Mouse (Mus musculus): ENCODE data around the gene Eif4g3.
"Not testable (repeated sequence)": the region's sequence is repeated elsewhere in the genome, so short reads cannot be mapped to it uniquely, and the experiment has no call there.

The Eif4g3 gene

DNA sequence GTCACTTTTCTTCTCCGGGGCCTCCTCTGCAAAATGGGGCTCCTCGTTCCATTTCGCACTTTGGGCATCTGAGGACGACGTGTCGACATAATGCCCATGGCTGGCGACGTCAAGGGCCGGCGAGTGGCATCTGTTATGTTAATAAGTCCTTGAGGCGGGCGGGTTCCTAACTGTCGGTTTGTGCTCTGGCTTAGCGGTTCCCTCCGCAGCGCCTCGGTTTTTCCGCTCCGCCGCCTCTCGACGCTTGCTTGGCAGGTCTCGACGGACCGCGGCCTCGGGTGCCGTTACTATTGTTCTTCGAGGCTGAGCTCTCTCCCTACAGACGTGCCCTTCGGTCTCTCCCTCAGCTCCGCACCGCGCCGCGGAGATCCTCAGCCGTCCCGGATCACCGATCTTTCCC, at the start of gene Eif4g3:
Eif4g3 (plus strand) TSS at position 133 of the 400 bp plus-strand sequence.
- in situ Hi-C loops (cut with MboI; ENCODE audit: low pct_unique_long_range_greater_than_20kb in 1 of 2, low sequenced_read_pairs in 2 of 2, unreplicated experiment in 1 of 2) = no loop called here

DNA sequence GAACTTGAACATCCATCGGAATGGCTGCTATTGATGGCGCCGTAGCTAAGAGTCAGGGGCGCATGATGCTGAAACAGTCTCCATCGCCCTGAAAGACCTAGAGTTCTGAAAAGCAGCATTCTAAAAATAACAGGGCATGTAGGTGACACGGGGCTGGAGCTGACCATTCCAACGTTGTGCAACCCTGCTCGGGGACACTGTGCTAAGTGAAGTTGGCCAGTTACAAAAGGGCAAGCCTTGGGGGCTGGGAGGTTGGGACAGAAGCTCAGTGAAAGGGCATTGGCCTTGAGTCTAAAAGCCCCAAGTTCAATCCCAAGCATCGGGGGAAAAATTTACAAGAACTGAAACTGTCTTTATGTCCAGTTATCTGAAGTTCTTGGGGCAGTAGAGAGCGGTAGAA, 49.3 kb upstream of the Eif4g3 start:
- in situ Hi-C loops (cut with MboI; ENCODE audit: low pct_unique_long_range_greater_than_20kb in 1 of 2, low sequenced_read_pairs in 2 of 2, unreplicated experiment in 1 of 2) = loop anchor here in 1 of 2 experiments (25.0 kb wide), 1 partner anchor 231 kb away; no protein-coding TSS in a partner anchor

GRCm38 (mm10) chr4:137945376-137945775, 47.4 kb upstream of the Eif4g3 start:
- in situ Hi-C loops (cut with MboI; ENCODE audit: low pct_unique_long_range_greater_than_20kb in 1 of 2, low sequenced_read_pairs in 2 of 2, unreplicated experiment in 1 of 2) = loop anchor here (5.0 to 25.0 kb wide), 3 partner anchors 33 to 233 kb away; no protein-coding TSS in a partner anchor

DNA sequence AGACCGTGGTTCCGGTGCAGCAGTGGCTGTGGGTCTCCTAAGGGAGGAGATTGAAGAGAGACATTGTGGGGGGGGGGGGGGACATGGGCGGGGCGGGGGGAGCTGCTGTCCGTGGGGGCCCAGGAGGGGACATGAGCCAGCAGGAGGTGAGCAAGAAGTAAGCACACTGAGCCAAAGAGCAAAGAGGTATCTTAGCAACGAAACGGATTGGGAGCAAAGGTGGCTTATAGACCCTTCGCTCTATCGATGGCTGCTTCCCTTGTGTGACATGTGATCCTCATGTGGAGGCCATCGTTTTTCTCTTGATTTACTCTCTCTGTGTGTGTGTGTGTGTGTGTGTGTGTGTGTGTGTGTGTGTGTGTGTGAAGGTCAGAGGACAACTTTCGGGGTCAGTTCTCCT, 46.4 kb upstream of the Eif4g3 start:
- in situ Hi-C loops (cut with MboI; ENCODE audit: low pct_unique_long_range_greater_than_20kb in 1 of 2, low sequenced_read_pairs in 2 of 2, unreplicated experiment in 1 of 2) = loop anchor here (5.0 to 25.0 kb wide), 3 partner anchors 34 to 234 kb away; no protein-coding TSS in a partner anchor

DNA sequence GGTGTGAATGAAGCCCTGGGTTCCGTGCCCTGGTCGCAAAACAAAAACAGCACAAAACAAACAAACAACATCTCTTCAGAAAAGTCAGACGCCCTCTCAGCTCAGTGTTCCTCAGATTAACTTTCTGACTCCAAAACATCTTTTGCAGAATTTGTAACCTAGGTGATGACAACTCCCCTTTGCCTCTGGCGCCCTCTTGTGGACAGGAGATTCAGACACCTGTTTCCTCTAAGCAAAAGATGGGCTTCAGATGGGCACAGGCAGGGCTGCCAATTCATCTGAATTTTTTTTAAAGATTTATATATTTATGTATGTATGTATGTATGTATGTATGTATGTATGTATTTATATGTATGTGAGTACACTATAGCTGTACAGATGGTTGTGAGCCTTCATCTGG, 40.0 kb upstream of the Eif4g3 start:
- in situ Hi-C loops (cut with MboI; ENCODE audit: low pct_unique_long_range_greater_than_20kb in 1 of 2, low sequenced_read_pairs in 2 of 2, unreplicated experiment in 1 of 2) = loop anchor here in 1 of 2 experiments (10.0 kb wide), 1 partner anchor 218 kb away; no protein-coding TSS in a partner anchor

DNA sequence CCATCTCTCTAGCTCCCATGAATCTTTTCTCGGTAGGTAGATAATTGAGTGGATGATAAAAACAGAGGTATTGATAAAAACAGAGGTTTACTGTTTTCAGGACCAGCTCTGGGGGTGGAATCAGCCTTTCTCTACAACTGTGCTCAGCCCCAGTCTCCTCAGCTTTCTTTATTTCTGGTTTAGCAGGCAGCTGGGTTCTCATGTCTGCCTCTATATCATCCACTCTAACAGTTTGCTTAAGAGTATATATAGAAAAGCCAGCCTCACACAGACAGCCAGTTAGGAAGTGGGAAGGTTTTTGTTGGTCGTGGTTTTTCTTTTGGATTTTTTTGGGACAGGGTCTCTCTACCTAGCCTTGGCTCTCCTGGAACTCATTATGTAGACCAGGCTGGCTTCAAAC, 38.6 kb upstream of the Eif4g3 start:
- in situ Hi-C loops (cut with MboI; ENCODE audit: low pct_unique_long_range_greater_than_20kb in 1 of 2, low sequenced_read_pairs in 2 of 2, unreplicated experiment in 1 of 2) = loop anchor here in 1 of 2 experiments (10.0 kb wide), 1 partner anchor 219 kb away; no protein-coding TSS in a partner anchor

DNA sequence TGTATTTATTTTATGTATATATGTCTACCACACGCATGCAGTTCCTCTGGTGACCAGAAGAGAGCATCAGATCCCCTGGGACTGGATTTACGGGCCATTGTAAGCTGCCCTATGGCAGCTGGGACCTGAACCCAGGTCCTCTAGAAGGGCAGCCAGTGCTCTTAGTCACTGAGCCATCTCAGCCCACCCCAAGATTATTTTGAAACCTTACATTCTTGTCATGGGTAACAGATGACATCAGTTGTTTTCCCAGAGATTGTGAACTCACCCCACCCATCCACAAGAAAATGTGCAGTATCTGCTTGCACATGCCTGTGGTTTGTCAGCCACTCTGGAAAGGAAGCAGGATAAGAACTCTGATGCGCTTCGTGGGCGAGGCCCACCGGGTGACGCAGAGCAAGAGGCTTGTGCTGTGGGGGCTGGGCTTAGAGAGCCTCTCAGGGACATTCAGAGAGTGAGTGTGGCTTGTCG, 37.9 kb upstream of the Eif4g3 start:
- in situ Hi-C loops (cut with MboI; ENCODE audit: low pct_unique_long_range_greater_than_20kb in 1 of 2, low sequenced_read_pairs in 2 of 2, unreplicated experiment in 1 of 2) = loop anchor here in 1 of 2 experiments (10.0 kb wide), 1 partner anchor 220 kb away; no protein-coding TSS in a partner anchor

- in situ Hi-C loops (cut with MboI; ENCODE audit: low pct_unique_long_range_greater_than_20kb in 1 of 2, low sequenced_read_pairs in 2 of 2, unreplicated experiment in 1 of 2) = loop anchor here in 1 of 2 experiments (10.0 kb wide), 1 partner anchor 221 kb away; no protein-coding TSS in a partner anchor
Observed at GRCm38 (mm10) chr4:137956260-137956659, 36.6 kb upstream of the Eif4g3 start.

GRCm38 (mm10) chr4:137959889-137960665, 32.7 kb upstream of the Eif4g3 start:
- in situ Hi-C loops (cut with MboI; ENCODE audit: low pct_unique_long_range_greater_than_20kb in 1 of 2, low sequenced_read_pairs in 2 of 2, unreplicated experiment in 1 of 2) = loop anchor here in 1 of 2 experiments (10.0 kb wide), 3 partner anchors 145 to 335 kb away; no protein-coding TSS in a partner anchor

- in situ Hi-C loops (cut with MboI; ENCODE audit: low pct_unique_long_range_greater_than_20kb in 1 of 2, low sequenced_read_pairs in 2 of 2, unreplicated experiment in 1 of 2) = loop anchor here in 1 of 2 experiments (10.0 kb wide), 2 partner anchors 144 to 334 kb away; no protein-coding TSS in a partner anchor
Observed at GRCm38 (mm10) chr4:137960757-137961156, 32.1 kb upstream of the Eif4g3 start.

DNA sequence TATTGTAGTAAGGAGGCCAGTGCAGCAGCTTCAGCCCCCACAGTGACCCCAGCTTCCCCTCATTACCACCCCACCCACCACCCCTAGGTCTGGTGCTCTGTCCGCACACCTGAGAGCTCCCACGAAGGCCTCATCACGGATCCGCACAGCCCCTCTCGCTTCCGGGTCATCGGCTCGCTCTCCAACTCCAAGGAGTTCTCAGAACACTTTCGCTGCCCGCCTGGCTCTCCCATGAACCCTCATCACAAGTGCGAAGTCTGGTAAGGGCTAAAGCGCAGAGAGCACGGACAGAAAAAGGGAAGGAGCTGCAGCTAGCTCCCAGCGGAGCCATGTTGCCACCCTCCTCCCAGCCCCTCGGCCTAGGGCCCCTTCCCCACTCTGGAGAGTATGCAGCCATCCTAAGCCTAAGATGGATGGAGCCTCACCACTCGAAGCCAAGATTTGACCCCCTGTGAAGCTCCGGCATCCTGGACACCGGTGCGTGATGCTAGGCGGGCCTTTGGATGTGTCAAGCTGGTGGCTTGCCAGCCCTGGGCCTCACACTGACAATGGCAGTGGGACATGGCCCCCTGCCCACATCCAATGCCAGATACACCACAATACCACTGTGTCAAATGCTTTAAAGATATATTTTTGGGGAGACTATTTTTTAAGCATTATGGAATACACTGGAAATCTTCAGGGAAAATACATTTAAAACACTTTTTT, 30.0 kb upstream of the Eif4g3 start:
- in situ Hi-C loops (cut with MboI; ENCODE audit: low pct_unique_long_range_greater_than_20kb in 1 of 2, low sequenced_read_pairs in 2 of 2, unreplicated experiment in 1 of 2) = loop anchor here in 1 of 2 experiments (10.0 kb wide), 2 partner anchors 142 to 332 kb away; no protein-coding TSS in a partner anchor

- in situ Hi-C loops (cut with MboI; ENCODE audit: low pct_unique_long_range_greater_than_20kb in 1 of 2, low sequenced_read_pairs in 2 of 2, unreplicated experiment in 1 of 2) = loop anchor here in 1 of 2 experiments (10.0 kb wide), 2 partner anchors 141 to 331 kb away; no protein-coding TSS in a partner anchor
Observed at GRCm38 (mm10) chr4:137963431-137963830, 29.4 kb upstream of the Eif4g3 start.

GRCm38 (mm10) chr4:137963881-137964584, 28.8 kb upstream of the Eif4g3 start:
- in situ Hi-C loops (cut with MboI; ENCODE audit: low pct_unique_long_range_greater_than_20kb in 1 of 2, low sequenced_read_pairs in 2 of 2, unreplicated experiment in 1 of 2) = loop anchor here in 1 of 2 experiments (10.0 kb wide), 2 partner anchors 141 to 331 kb away; no protein-coding TSS in a partner anchor

DNA sequence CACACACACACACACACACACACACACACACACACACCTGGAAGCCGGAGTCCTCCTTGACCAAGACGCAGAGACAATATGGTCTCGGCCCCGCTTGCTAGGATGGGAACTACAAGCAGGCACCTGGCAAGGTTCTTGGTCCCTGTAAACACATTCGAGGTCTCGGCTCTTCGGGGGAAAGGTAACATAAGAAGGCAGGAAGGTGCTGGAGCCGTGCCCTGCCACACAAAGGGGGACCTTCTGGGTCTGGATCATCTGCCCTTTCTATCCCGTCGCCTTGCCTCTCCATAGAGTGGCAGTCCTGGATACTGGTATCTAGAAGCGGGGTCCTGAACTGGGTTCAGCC, 28.3 kb upstream of the Eif4g3 start:
- in situ Hi-C loops (cut with MboI; ENCODE audit: low pct_unique_long_range_greater_than_20kb in 1 of 2, low sequenced_read_pairs in 2 of 2, unreplicated experiment in 1 of 2) = loop anchor here in 1 of 2 experiments (10.0 kb wide), 2 partner anchors 140 to 330 kb away; no protein-coding TSS in a partner anchor

DNA sequence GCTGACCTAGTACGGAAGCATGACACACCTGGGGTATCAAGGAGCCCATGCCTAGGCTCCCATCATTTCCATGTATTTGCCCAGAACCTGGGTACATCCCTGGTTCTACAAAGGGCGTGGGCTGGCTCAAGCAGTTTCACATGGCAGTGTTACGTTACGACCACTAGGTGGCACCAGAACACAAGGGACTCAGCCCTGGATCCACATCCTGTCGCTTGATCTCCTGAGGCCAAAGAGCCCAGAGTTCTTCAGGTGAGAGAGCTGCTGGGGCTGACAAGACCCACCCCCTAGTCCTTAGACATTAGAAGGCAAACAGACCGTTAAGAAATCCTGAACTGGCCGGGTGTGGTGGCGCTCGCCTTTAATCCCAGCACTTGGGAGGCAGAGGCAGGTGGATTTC, 24.6 kb upstream of the Eif4g3 start:
- in situ Hi-C loops (cut with MboI; ENCODE audit: low pct_unique_long_range_greater_than_20kb in 1 of 2, low sequenced_read_pairs in 2 of 2, unreplicated experiment in 1 of 2) = loop anchor here in 1 of 2 experiments (10.0 kb wide), 2 partner anchors 137 to 327 kb away; no protein-coding TSS in a partner anchor

GRCm38 (mm10) chr4:137970623-137971199, 22.1 kb upstream of the Eif4g3 start:
- in situ Hi-C loops (cut with MboI; ENCODE audit: low pct_unique_long_range_greater_than_20kb in 1 of 2, low sequenced_read_pairs in 2 of 2, unreplicated experiment in 1 of 2) = not testable (repeated sequence)

- in situ Hi-C loops (cut with MboI; ENCODE audit: low pct_unique_long_range_greater_than_20kb in 1 of 2, low sequenced_read_pairs in 2 of 2, unreplicated experiment in 1 of 2) = not testable (repeated sequence)
Observed at GRCm38 (mm10) chr4:137974856-137975432, 17.9 kb upstream of the Eif4g3 start.

All from mouse embryonic stem cell (cell line).